Mouse (Mus musculus) right cerebral cortex, postnatal 4 days (tissue): ENCODE measurements at regions not wholly inside any gene's neighbourhood (a gene's known extent, or its start where the extent isn't known, plus 50 kb on each side); places are given as distances from the start of the nearest gene placed in this dataset.
A peak's percentile ranks its signal among the peaks of the same experiment; 100 is the strongest.

Experiments
- DNase-seq: peaks from one replicate; pipeline ENCODE4 v3.0.0-alpha.2; 2022

DNA sequence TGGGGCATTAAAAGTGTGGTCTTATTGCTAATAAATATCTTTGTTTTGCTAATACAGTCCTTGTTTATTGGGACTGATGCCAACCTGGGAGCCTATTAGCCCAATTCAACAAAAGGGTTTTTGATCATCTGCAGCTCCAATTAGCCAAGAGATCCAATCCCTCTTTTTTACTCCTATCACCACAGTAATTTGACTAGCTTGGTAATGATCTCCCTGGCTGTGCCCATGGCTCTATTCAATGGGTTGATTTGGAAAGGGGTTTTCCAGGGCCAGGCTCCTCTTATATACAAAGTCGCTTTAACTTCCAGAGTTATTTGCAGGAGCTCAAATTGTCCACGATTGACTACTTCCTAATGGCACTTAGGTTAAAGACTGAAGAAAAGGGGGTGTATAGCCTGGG is 145.1 kb upstream of the Adra1b start:
- no peak for DNase-seq

DNA sequence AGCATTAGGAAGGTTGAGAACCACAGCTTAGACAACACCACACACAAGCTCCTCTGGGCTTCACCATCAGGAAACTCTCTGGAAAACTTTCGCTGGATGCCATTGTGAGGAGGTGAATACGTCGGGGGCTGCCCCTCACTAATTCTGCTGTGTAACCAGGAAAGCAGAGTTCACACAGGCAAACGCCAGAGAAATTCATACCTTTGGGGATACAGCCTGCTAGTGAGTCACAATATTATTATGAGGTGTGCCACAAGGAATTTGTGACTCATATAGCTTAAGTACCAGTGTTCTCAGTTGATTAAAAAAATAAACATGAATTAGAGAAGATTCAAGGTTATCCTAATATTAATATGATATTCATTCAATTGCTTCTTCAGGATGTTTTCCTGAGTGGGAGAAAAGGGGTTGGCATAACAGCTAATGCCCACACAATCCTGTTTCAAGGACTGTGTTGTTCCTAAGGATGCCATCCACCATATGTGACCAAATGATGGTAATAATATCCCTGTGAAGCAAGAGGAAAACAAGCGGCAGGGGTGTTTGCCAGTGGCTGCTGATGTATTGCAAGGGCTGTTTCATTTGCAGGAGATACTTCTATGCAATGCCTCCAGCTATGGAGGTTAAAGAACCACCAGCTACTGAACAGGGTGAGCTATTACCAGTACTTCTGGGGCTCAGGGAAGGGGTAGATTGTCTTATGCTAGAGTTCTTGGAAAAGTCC is 148.4 kb upstream of the Adra1b start:
- no peak for DNase-seq

DNA sequence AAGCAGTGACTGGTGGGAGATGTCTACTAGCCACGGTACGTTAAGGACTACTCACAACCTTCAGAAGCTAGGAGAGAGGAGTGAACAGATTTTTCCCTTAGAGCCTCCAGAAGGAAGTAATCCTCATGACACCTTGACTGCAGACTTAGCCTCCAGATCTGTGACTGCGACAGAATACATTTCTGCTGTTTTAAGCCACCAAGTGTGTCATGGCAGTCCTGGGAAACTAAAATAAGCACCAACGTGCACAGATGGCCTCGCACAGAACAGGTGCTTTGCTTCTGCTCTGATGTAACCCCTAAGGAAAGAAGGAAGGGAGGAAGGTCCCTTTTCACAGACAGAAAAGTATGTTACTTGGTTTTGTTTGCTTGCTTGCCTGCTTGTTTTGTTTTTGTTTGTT is 151.5 kb upstream of the Adra1b start:
- DNase-seq, result no peak

DNA sequence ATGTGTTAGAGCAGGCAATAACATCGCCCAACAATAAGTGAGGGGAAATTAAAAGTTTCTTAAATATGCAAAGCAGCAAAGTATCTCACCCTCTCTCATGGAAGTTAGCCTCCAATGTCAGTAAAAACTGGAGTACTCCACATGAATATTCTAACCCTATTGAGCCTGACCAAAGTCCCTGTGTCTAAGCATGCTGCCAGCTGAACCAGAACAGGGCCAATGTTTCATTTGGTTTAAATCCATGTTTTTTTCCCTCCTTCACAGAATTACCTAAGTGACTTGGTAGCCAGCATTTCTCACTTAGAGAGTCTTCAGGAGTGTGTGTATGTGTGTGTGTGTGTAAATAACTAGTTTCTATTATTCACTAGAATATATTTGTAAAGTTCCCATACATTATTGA is 161.4 kb upstream of the Adra1b start:
- DNase-seq, result no peak

DNA sequence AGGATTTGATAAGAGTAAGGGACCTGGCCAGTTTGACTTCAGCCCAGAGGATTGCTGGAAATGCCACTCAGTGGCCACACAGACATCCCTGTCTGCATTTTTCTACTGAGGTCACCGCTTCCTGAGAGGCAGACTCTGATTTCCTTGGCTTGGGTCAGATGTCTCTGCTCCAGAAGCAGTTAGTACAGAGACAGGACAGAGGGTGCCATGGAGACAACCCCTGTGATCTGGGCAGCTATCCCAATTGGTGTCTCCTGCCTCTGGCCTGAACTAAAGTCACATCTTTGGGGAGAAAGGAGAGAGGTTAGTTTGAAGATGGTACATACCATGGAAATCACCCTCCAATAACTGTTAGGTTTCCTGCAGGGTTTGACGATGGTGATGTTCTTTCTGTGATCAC is 165.2 kb upstream of the Adra1b start:
- no peak for DNase-seq

DNA sequence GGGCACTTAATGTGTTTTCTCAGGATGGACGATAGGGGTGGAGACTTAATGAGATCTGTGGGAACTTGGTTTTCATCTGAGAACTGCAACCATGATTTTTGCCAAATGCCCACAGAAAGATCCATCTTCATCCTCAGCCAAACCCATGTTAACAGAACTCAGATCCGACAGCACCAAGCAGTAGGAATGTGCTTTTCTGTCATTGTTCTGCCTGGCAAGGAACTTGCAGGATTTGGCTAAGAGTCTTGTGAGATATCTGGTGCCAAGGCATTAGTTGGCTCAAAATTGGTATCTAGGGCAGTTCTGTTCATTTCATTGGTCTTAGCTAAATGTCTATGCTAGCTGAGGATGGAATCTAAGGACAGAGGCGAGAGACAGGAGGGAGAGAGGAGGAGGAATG is 182.7 kb upstream of the Adra1b start:
- DNase-seq, result no peak

DNA sequence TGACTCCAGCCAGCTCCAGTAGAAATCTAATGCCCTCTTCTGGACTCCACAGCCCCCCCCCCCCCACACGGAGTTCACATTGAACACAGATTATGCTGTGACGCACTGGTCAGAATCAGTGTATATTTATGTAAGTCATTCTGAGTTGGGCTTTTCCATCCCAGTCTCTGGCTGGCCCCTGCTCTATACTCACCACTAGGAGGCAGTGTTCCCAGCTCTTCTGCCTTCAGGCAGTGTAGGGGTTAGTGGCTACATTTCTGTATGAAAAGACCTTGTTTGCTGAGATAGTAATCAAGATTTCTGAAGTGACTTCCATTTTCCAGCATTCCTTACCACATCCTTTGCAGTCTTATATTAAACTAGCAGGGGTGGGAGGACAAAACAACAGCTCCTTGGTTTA is 185.9 kb upstream of the Adra1b start:
- DNase-seq, result no peak

DNA sequence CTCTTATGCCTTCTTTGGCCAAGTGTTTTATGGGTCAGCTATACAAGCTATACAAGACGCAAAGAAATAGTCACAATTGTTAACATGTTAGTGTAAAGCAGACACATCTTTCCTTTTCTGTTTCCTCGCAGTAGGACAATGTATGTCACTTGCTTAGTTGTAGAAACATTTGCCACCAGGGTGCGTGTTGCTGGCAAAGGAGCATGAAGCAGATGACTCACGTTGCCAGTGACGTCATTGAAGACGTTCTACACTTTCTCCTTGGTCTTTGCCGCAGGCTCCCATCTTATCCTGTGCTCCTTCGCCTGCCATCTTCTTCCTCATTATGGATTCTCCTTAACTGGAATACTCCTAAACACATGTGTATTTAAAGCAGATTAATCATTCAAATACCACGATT is 188.5 kb upstream of the Adra1b start:
- DNase-seq, result no peak

DNA sequence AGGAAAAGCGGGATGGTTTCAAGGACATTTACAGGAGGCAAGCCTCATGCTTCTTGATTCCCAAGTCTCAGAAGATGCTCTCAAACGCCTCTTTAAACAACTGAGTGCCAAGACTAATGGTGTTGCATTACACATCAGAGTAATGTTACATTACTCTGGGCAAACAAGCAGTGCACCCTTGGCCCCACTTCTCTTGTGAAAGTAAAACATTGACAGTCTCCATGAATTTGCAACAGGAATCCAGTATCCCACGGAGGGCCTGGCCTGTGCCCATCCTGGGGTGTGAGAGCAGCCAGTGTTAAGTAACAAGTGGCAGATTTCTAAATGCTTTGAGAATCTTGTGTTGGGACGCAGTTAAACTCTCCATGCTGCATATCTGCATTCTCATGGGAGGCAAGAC is 194.3 kb upstream of the Adra1b start:
- DNase-seq, result no peak

DNA sequence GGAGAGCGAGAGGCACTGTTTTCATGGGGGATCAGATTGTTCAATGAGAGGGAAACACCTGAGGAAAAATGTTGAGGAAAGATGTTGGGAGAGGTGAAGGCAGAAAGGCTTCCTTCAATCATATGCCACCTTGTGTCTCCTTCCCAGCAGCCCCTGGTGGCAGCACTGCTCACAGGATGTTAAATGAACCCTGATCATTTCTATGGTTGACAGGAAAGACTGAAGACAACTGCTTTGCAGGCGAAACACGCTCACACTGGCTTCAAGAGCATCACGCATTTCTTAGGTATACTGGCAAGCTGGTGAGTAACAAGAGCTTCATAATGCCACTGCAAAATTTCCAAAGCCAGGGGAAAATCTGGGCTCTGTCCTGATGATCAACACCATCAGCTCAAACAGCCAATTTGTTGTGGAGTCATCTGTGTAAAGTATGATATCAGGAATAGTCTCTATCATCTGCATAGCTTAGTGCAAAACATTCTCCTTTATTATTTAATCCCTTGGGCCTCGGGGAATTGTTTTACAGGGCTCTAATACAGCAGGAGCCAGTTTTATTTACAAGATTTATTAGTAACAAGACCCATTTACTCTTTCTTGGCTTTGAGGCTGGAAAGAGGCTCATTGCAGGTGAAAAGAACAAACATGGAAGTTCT is 202.3 kb upstream of the Adra1b start:
- DNase-seq, result no peak

DNA sequence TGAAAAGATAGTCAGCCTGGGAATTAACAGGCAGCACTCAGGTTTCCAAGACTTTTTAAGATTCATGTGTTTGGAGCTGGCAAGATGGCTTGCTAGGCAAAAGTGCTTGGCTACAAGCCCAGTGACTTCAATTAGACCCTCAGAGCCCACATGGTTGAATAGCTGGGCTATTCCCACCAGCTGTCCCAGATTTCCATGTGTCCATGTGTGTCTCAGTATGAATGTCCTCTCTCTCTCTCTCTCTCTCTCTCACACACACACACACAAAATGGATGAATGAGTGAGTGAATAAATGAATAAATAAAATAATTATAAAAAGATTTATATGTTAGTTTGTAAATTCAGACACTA is 202.8 kb upstream of the Adra1b start:
- no peak for DNase-seq

DNA sequence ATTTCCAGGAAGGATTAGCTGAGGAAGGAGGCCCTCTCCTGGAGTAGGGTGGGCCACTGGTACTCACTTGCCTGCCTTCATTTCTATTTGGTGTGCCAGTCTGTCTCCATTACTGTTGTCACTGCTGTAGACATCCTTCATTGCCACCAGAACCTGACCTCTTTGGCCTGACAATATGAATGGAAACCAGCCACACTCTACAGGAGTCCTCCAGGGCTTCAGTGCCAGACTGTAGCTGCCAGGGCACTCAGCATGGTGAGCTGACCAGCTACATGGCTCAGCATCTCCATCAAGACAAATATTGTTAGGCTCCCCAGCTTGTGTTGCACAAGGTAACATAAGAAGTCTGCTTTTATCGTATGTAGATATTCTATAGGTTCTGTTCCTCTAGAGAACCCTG is 205.2 kb upstream of the Adra1b start:
- no peak for DNase-seq

DNA sequence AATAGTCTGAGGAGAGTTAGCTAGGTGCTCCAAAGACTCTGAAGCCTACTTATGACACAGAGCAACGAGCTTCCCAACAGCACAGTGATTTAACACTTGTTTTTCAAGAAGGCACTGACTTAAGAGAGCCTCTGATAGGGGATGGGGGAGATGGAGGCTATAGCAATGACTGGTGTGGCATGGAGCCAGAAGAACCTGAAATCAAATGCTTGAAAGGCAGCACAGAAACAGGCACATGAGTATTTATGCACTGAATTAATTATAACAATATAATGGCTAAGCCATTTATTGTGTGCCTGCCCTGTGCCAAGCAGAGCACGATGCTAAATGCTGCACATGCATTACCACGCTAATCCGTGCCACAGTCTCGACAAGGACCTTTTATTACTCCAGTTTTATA is 210.5 kb upstream of the Adra1b start:
- DNase-seq, result no peak

DNA sequence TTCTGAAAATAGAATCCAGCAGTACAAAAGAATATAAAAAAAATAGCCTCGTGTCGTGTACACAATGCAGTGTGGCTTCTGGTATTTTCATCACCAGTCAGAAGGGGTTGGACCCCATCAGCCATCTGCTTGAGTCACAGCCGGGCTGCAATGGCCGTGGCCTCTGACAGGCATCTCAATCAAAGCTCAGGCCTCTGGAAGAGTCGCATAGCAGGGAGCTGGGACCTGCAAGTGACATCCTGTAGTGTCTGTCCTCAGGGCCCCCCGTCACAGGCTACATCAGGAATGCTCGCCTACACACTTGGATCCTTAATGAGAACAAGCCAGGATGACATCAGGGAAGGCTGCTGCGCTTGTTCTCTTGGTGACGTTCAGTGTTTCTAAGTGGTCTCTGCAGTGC is 226.1 kb upstream of the Adra1b start:
- no peak for DNase-seq

DNA sequence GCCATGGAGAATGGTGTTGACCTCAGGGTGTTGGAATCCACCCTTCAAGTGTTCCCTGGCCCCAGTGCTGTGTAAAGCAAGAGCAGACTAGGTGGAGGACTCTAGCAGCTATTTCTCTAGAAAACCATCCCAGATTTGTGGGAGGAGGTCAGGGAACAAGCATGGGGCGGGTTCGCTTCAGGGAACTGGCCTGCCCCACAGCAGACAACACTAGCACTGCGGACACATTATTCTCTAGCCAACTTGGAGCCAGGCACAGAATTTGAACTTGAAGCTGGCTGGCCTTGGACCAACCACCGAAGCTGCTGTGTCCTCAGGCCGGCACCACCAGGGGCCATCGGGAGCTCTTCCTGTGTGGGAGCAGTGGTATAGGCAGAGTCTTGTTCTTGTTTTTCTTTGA is 227.5 kb upstream of the Adra1b start:
- no peak for DNase-seq

DNA sequence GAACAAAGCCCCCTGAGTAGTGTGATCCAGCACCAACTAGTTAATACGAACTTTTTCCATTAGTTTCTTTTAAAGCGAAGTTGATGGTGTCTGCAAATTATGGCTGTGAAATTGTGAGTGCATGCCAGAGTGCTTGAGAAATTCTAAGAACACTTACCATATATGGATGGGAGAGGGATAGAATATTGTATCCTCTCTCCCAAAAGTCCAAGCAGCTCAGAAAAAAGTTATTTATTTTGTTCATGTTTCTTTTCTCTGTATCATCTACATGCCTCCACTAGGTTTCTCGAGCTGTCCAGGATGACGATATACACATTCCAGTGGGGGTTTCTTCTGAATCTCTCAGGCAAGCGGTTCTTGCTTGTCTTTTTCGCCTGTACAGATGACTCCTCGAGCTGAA is 232.2 kb upstream of the Adra1b start:
- DNase-seq, result no peak

DNA sequence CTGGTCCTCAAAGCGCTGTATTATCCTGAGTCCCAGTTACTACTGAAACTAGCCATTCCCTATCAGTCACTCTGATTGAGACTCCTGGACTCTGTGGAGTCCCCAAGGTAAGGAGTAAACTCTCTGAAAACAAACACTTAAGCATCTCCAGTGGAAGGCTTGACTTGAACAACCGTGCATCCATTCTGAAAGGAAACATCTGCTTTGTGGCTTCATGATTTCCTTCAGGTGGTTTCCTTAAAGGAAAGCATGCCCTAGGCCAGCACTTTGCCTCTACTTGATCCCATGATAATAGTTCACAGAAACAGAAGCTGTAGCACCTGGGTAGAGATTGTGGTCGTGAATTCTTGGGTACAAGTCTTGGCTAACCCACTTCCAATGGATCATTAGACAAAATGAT is 235.0 kb upstream of the Adra1b start:
- DNase-seq, result no peak

DNA sequence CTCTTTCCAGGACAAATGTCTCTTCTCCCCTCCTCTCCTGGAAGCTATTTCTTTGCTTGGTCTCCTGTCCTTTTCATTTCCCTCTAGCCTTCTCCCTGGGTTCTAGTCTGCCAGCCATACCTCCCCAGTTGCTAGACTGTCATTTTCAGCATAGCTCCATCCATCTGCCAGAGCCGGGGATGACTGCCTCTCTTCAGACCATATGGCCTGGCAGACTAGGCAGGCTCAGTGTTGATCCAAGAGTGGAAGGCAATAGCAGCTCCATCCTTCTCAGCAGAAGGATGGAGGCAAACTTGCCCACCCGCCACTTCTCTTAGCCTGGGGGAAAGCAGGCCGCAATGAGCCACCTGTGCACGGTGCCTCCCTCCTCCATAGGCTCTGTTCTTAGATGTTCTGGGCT is 242.0 kb upstream of the Adra1b start:
- peak; percentile 6 for DNase-seq

DNA sequence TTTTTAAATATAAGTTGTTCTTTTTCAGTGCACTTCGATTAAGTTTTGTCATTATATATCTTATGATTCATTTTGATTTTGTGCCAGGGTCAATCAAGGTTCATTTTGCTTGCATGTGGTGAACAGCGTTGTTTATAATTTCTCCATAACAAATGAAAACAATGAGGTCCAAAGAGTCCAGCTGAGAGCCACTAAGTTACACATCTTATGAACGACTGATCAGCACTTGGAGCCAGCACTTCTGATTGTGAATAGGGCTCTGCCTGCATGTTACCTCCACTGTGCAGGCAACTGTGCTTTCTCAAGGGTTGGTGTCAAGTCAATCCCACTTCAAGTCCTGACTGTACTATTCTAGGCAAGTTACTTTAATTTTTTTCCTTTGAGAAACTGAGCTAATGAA is 243.5 kb upstream of the Adra1b start:
- no peak for DNase-seq

DNA sequence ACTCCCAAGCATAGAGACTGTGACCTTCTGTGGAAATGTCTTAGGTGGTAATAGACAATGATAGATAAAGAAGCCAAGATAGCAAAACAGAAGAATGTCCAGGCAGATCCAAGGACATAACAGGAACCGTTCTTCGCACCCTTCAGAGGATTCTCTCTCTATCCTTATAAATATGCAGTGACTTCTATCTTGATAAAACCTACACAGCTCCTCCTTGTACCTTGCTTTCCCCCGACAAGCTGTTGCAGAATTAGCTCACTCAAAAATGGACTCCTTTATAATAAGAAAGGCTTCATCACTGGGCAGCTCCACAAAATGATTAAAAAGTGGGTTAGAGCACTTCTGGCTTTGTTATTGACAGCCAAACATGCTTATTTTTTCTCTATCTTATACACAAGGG is 245.4 kb upstream of the Adra1b start:
- no peak for DNase-seq

DNA sequence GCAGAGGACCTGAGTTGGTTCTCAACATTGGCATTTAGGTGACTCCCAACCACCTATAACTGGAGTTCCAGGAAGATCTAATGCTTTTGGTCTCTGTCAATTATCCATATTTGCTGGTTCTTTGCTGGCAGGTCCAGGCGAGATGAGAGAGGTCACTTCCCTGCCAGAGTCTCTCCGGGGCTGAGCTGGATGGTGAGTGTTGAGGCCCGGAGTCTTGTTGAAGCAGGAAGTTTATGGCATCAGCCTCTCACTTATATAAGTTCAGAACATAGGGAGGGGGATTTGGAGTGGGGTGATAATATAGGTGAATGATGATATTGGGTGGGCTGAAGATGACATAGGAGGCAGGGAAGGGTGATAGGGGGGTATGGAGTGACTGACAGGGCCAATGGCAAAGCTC is 246.3 kb upstream of the Il12b start:
- no peak for DNase-seq

DNA sequence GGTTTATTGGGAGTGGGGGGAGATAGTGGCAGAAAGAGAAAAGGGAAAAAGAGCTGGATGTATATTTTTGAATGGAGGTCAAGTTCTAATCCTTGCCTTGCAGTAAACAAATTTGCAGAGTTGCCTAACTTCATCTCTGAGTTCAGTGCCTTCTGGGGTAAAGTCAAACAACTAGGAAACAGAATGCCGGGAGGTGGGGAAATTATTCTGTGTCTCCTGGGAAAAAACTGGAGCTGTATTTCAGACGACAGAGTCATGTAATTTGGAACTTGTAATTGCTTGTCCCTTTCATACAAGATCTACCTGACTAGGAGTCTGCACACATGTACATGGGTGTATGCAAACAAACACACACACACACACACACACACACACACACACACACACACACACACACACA is 244.3 kb upstream of the Il12b start:
- DNase-seq, result no peak

DNA sequence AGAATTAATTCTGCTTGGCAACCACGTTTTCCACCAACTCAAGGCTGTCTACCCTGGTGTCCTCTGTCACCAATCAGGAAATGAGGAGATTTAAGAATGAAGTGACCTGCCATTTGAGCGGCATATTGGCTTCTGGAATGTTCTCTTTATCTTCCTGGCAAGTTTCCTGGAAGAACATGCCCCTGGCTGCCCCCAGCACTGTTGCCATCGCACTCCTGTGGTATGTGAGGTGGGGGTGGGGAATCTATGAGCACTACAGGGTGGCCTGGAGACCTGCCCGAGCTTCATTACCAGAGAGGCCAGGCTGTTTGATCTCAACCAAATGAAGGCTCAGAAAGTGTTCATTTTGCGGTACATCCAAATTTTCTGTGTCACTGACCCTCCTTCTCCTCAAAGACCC is 243.8 kb upstream of the Il12b start:
- no peak for DNase-seq

DNA sequence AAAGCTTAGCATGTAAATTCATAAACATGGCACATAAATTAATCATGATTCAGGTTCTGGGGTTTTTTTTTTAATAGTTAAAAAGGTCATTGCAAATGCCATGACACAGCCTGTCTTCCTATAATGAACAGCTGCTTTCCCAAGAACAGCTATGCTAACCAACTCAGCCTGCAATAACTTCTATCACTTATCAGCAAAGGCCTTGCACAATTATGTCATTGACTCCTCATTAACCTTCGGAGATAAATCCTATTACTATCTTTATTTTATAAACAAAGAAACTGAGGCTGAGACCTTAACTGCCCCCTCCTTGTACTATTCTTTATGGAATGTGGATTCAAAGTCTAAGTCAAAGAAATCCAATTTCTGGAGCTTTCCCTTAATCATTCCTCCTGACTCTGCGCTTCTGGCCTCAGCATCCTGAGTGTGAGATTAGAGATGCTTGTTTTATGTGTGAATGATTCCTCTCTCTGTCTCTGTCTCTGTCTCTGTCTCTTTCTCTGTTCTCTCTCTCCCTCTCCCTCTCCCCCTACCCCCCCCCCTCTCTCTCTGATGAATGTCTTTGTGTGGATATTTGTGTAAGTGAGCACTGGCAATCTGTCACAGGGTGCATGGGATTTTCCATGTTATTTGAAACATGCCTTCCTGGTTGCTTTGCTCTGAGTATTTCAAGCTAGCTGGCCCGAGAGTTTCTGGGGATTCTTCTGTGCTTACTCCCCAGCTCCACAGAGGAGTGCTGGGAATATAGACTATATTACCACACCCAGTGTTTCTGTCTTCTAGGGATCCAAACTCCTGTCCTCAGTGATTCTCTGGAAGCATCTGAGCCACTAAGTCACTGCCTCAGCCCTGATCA is 243.1 kb upstream of the Il12b start:
- no peak for DNase-seq
